Mouse (Mus musculus) heart, embryonic 10.5 days (tissue): ENCODE results near the gene Slc25a30. TPM values are rescaled to one million over a fixed set of nuclear protein-coding genes. Genes with fewer than 3 reads are reported as not detected.
A peak's percentile ranks its signal among the peaks of the same experiment; 100 is the strongest.
"Not testable (repeated sequence)": the region's sequence is repeated elsewhere in the genome, so short reads cannot be mapped to it uniquely, and the experiment has no call there.

Experiments used
- DNase-seq: peaks from one replicate; pipeline ENCODE4 v3.0.0-alpha.2; 2017; ENCODE audit warnings: low spot score
- H3K27ac ChIP-seq: fragments of 300-500 bp; sonication (generic); 2 replicates; pipeline ENCODE4 v1.5.1; 2016; ENCODE audit warnings: mild to moderate bottlenecking
- H3K27me3 ChIP-seq: fragments of 300-500 bp; sonication (generic); 2 replicates; pipeline ENCODE4 v1.6.1; 2016; ENCODE audit warnings: mild to moderate bottlenecking; ENCODE audit not compliant: poor library complexity, insufficient read depth, severe bottlenecking
- H3K36me3 ChIP-seq: fragments of 300-500 bp; sonication (generic); 2 replicates; pipeline ENCODE4 v1.6.1; 2016; ENCODE audit warnings: mild to moderate bottlenecking, moderate library complexity
- H3K4me1 ChIP-seq: fragments of 300-500 bp; sonication (generic); 2 replicates; pipeline ENCODE4 v1.6.1; 2016; ENCODE audit warnings: mild to moderate bottlenecking
- H3K4me3 ChIP-seq: fragments of 300-500 bp; sonication (generic); 2 replicates; pipeline ENCODE4 v1.5.1; 2016; ENCODE audit warnings: mild to moderate bottlenecking, moderate library complexity
- H3K9me3 ChIP-seq: fragments of 300-500 bp; sonication (generic); 2 replicates; pipeline ENCODE4 v1.6.1; 2016; ENCODE audit warnings: mild to moderate bottlenecking, moderate library complexity
- WGBS: fragments of 180-500 bp; shearing (Covaris S2); methylation state at CpG from one replicate; pipeline ENCODE4 v1.1.7; 2016; 5-methylcytosine and 5-hydroxymethylcytosine counted together
- polyA plus RNA-seq: library from polyadenylated mRNA; unstranded; fragments of >200 nt; fragmentation: Nextera tagmentation; extraction: Ambion mirVana; gene quantifications from 2 replicates; pipeline ENCODE4 v1.2.1, GENCODE M21; 2016

Gene Slc25a30
- polyA plus RNA-seq, 1 experiment from 2014 or later, result 5.2 TPM

- no peak for DNase-seq
- Histone ChIP-seq H3K36me3 (no peaks in the 10 kb centered on the region), H3K9me3 (no peaks in the 10 kb centered on the region), H3K4me3 (peak overlapping the region; percentile 77), H3K4me1 (peaks cover 3% of the 10 kb centered on the region; the same call in 1 of the 2 replicates), H3K27ac (no peak overlapping the region), H3K27me3 (peaks cover 16% of the 10 kb centered on the region)
- 31% methylated on average over 7 of the region's 7 CpGs for WGBS
Observed at GRCm38 (mm10) chr14:75787794-75788175, 948 bp upstream of the Slc25a30 start.

DNA sequence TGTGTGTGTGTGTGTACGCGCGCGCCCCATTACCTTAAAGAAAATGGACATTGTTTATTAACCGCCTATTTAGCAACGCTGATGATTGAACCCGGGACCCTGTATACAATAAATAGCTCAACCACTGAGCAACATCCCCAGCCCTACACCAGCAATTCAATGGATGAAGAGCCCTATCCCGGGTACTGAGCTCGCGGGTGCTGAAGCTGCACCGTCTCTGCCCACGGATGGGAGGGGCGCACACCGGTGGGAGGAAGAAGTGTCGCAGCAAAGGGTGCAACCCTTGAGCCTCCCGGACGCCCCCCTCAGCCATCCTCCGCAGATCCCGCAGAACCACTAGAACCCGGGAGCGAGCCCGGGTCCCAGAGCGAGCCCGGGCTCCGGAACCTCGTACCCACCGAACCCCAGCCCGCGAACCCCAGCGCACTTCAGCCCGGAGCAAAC is 391 bp downstream of the Slc25a30 start:
- peak; percentile 77 for DNase-seq
- Histone ChIP-seq H3K4me1 (peaks cover 3% of the 10 kb centered on the region; the same call in 1 of the 2 replicates), H3K4me3 (peak overlapping the region; percentile 77), H3K27me3 (peaks cover 16% of the 10 kb centered on the region), H3K36me3 (no peaks in the 10 kb centered on the region), H3K27ac (peak overlapping the region; percentile 86), H3K9me3 (no peaks in the 10 kb centered on the region)
- WGBS, result 1% methylated on average over 31 of the region's 31 CpGs

- H3K4me1 ChIP-seq, result no peaks in the 10 kb centered on the region
- no peak overlapping the region for H3K27ac ChIP-seq
- H3K36me3 ChIP-seq, result peaks cover 26% of the 10 kb centered on the region
- no peaks in the 10 kb centered on the region for H3K27me3 ChIP-seq
- WGBS, result 88% methylated on average over 4 of the region's 4 CpGs
- no peak for DNase-seq
- no peak overlapping the region for H3K4me3 ChIP-seq
- no peaks in the 10 kb centered on the region for H3K9me3 ChIP-seq
Observed at GRCm38 (mm10) chr14:75779913-75780312, 6.9 kb downstream of the Slc25a30 start.

- 90% methylated on average over 8 of the region's 8 CpGs for WGBS
- no peak for DNase-seq
- Histone ChIP-seq H3K9me3 (no peaks in the 10 kb centered on the region), H3K27ac (no peak overlapping the region), H3K4me1 (peaks cover 23% of the 10 kb centered on the region), H3K4me3 (no peak overlapping the region), H3K36me3 (peaks cover 27% of the 10 kb centered on the region), H3K27me3 (no peaks in the 10 kb centered on the region)
Observed at GRCm38 (mm10) chr14:75776637-75777036, 10.2 kb downstream of the Slc25a30 start.

DNA sequence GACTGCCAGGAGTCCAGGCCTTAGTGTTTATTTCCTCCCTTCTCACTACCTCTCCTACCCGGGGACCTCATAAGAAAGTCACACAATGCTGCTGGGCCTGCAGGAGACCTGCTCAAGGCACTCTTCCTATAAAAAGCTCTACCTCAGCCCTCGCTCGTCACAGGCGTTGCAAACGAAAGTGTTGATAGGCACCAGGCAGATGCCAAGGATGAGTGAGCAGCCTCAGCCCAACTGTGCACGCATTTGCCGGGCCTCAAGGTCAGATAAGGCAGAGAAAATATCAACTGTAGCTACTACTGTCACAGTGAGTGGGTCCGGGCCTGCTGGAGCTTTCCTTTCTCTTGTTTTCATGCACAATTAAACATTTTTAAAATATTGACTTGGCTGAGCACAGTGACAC is 13.4 kb downstream of the Slc25a30 start:
- peak overlapping the region; percentile 85 for H3K27ac ChIP-seq
- peaks cover 48% of the 10 kb centered on the region for H3K36me3 ChIP-seq
- H3K4me1 ChIP-seq, result peaks cover 23% of the 10 kb centered on the region
- WGBS, result 34% methylated on average over 8 of the region's 8 CpGs
- no peaks in the 10 kb centered on the region for H3K9me3 ChIP-seq
- DNase-seq, result peak; percentile 90
- H3K27me3 ChIP-seq, result no peaks in the 10 kb centered on the region
- peak overlapping the region; percentile 5; the same call in 1 of the 2 replicates for H3K4me3 ChIP-seq

GRCm38 (mm10) chr14:75772407-75772806 is 14.4 kb downstream of the Slc25a30 start:
- H3K27me3 ChIP-seq, H3K9me3 ChIP-seq, DNase-seq, H3K4me3 ChIP-seq: not testable (repeated sequence)
- H3K36me3 ChIP-seq, result peaks cover 44% of the 10 kb centered on the region
- H3K27ac ChIP-seq, result peak overlapping the region; percentile 85
- H3K4me1 ChIP-seq, result peaks cover 23% of the 10 kb centered on the region
- WGBS, result 73% methylated on average over 3 of the region's 3 CpGs

GRCm38 (mm10) chr14:75771101-75771501 is 15.7 kb downstream of the Slc25a30 start:
- peaks cover 44% of the 10 kb centered on the region for H3K36me3 ChIP-seq
- WGBS, result 90% methylated on average over 8 of the region's 8 CpGs
- H3K27ac ChIP-seq, result no peak overlapping the region

DNA sequence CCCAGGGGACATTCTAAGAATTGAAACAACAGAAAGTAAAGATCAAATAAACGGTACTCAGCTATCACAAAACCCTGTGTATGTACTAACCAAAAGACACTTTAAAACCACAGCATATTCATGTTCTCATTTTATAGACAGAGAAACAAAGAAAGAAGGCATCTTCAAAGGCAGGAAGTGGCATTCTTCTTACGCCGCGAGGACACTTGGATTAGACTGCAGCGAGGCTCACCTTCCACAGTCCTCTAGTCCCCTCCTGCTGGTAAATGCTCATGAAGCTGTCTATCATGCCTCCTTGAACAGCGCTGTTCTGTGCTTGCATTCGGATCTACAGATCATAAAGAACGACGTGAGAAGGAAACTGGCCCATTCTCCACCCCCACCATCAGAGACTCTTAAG is 17.5 kb downstream of the Slc25a30 start:
- no peaks in the 10 kb centered on the region for H3K9me3 ChIP-seq
- no peak overlapping the region for H3K27ac ChIP-seq
- no peaks in the 10 kb centered on the region for H3K27me3 ChIP-seq
- H3K4me1 ChIP-seq, result peaks cover 20% of the 10 kb centered on the region
- H3K4me3 ChIP-seq, result no peak overlapping the region
- 90% methylated on average over 9 of the region's 9 CpGs for WGBS
- DNase-seq, result no peak
- peaks cover 45% of the 10 kb centered on the region for H3K36me3 ChIP-seq

More at GRCm38 (mm10) chr14:75771101-75771501, 15.7 kb downstream of the Slc25a30 start:
- Histone ChIP-seq H3K9me3 (no peaks in the 10 kb centered on the region), H3K4me1 (peaks cover 23% of the 10 kb centered on the region), H3K27me3 (no peaks in the 10 kb centered on the region), H3K4me3 (no peak overlapping the region)
- DNase-seq, result no peak

DNA sequence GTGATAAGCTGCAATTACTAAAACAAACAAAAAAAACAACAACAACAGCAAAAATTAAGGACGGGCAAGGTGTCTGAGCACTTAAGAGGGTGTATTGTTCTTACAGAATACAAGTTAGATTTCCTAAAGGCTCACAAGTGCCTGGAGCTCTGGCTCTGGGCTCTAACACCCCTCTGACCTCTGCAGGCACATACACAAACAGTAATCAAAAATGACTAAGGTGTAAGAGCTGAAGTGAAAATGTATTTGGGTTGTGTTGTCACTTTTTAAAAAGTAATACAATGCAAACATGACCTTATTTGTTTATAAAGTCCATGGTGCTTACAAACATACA is 18.6 kb downstream of the Slc25a30 start:
- Histone ChIP-seq H3K36me3 (peaks cover 48% of the 10 kb centered on the region), H3K4me1 (peaks cover 9% of the 10 kb centered on the region), H3K27me3 (no peaks in the 10 kb centered on the region), H3K4me3 (no peak overlapping the region), H3K9me3 (no peaks in the 10 kb centered on the region), H3K27ac (no peak overlapping the region)
- WGBS, result 6% methylated on average over 1 of the region's 1 CpGs
- no peak for DNase-seq

GRCm38 (mm10) chr14:75767492-75768274 is 19.2 kb downstream of the Slc25a30 start:
- Histone ChIP-seq H3K4me3 (no peak overlapping the region), H3K9me3 (no peaks in the 10 kb centered on the region), H3K4me1 (peaks cover 3% of the 10 kb centered on the region), H3K27ac (0 out of 2 replicates have a peak overlapping the region, but pooled peaks have one; percentile 52), H3K27me3 (no peaks in the 10 kb centered on the region), H3K36me3 (peaks cover 48% of the 10 kb centered on the region)
- 62% methylated on average over 17 of the region's 17 CpGs for WGBS
- peak; percentile 84 for DNase-seq

GRCm38 (mm10) chr14:75761028-75761805 is 25.6 kb downstream of the Slc25a30 start:
- no peak overlapping the region for H3K27ac ChIP-seq

GRCm38 (mm10) chr14:75758401-75758800 is 28.4 kb downstream of the Slc25a30 start:
- 65% methylated on average over 7 of the region's 7 CpGs for WGBS
- Histone ChIP-seq H3K27ac (no peak overlapping the region), H3K4me1 (peaks cover under 1% of the 10 kb centered on the region), H3K27me3 (peaks cover 15% of the 10 kb centered on the region; the same call in 1 of the 2 replicates), H3K36me3 (peaks cover 4% of the 10 kb centered on the region), H3K4me3 (no peak overlapping the region), H3K9me3 (no peaks in the 10 kb centered on the region)
- no peak for DNase-seq

More at GRCm38 (mm10) chr14:75761028-75761805, 25.6 kb downstream of the Slc25a30 start:
- Histone ChIP-seq H3K36me3 (peaks cover 12% of the 10 kb centered on the region), H3K27me3 (peaks cover 15% of the 10 kb centered on the region; the same call in 1 of the 2 replicates), H3K4me1 (no peaks in the 10 kb centered on the region), H3K9me3 (no peaks in the 10 kb centered on the region), H3K4me3 (no peak overlapping the region)
- WGBS, result 51% methylated on average over 10 of the region's 10 CpGs
- DNase-seq, result no peak

DNA sequence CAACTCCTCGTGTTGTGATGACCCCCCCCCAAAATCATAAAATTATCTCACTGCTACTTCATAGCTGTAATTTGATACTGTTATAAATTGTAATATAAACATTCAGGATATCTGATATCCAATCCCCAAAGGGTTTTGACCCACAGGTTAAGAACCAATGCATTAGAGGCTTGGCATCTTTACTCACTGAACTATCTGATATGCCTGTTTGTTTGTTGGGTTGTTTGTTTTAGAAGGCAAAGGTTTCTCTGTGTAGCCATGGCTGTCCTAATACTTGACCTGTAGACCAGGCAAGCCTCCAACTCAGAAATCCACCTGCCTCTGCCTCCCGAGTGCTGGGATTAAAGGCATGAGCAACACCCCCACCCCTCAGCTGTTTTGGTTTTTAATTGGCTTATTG is 29.0 kb downstream of the Slc25a30 start:
- no peaks in the 10 kb centered on the region for H3K9me3 ChIP-seq
- H3K4me3 ChIP-seq, result no peak overlapping the region
- peaks cover 15% of the 10 kb centered on the region; the same call in 1 of the 2 replicates for H3K27me3 ChIP-seq
- peaks cover 4% of the 10 kb centered on the region for H3K36me3 ChIP-seq
- no peak for DNase-seq
- 86% methylated on average over 2 of the region's 2 CpGs for WGBS
- peaks cover 6% of the 10 kb centered on the region for H3K4me1 ChIP-seq
- no peak overlapping the region for H3K27ac ChIP-seq
